Mouse (Mus musculus) kidney, postnatal 0 days (tissue): ENCODE results near the gene Dnttip2. TPM values are rescaled to one million over a fixed set of nuclear protein-coding genes. Genes with fewer than 3 reads are reported as not detected.

Experiments used
- ATAC-seq: fragments of 200-750 bp; cut with Nextera tagmentation; replicated peaks from 2 replicates; pipeline ENCODE4 v1.8.0; 2017; ENCODE audit warnings: low read depth, moderate number of reproducible peaks, moderate TSS enrichment, moderate library complexity; ENCODE audit not compliant: low FRiP score
- DNase-seq: peaks from one replicate; pipeline ENCODE4 v3.0.0-alpha.2; 2016; ENCODE audit warnings: low spot score
- H3K27ac ChIP-seq: fragments of 300-500 bp; sonication (generic); 2 replicates; pipeline ENCODE4 v1.5.1; 2014; ENCODE audit warnings: mild to moderate bottlenecking
- H3K27me3 ChIP-seq: fragments of 300-500 bp; sonication (generic); 2 replicates; pipeline ENCODE4 v1.6.1; 2014; ENCODE audit warnings: low read length, mixed read lengths; ENCODE audit not compliant: insufficient read depth
- H3K36me3 ChIP-seq: fragments of 300-500 bp; sonication (generic); 2 replicates; pipeline ENCODE4 v1.6.1; 2014; ENCODE audit warnings: low read length, mixed read lengths; ENCODE audit not compliant: insufficient read depth
- H3K4me1 ChIP-seq: fragments of 300-500 bp; sonication (generic); replicated peaks from 2 replicates; pipeline ENCODE4 v1.6.1; 2014; ENCODE audit warnings: antibody characterized with exemption, low read length, mixed read lengths; ENCODE audit not compliant: insufficient read depth
- H3K4me2 ChIP-seq: fragments of 300-500 bp; sonication (generic); 2 replicates; pipeline ENCODE4 v1.6.1; 2014; ENCODE audit warnings: mild to moderate bottlenecking, low read length, moderate library complexity, mixed read lengths
- H3K4me3 ChIP-seq: fragments of 300-500 bp; sonication (generic); replicated peaks from 2 replicates; pipeline ENCODE4 v1.5.1; 2014; ENCODE audit warnings: low read depth, low read length
- H3K9ac ChIP-seq: fragments of 300-500 bp; sonication (generic); 2 replicates; pipeline ENCODE4 v1.6.1; 2014; ENCODE audit warnings: low read depth, low read length
- H3K9me3 ChIP-seq: fragments of 300-500 bp; sonication (generic); replicated peaks from 2 replicates; pipeline ENCODE4 v1.6.1; 2016; ENCODE audit warnings: low read length, inconsistent platforms, mixed read lengths
- CTCF ChIP-seq: IDR thresholded peaks from 2 replicates; pipeline ENCODE4 v1.5.1; 2016; ENCODE audit warnings: antibody characterized with exemption, low read depth, mild to moderate bottlenecking, moderate library complexity
- WGBS: fragments of 180-500 bp; shearing (Covaris S2); extraction: QIAGEN DNeasy Blood & Tissue Kit; methylation state at CpG from one replicate; pipeline ENCODE4 v1.1.7; 2014; 5-methylcytosine and 5-hydroxymethylcytosine counted together
- polyA plus RNA-seq: library from polyadenylated mRNA; unstranded; fragments of >200 nt; fragmentation: Nextera tagmentation; extraction: Ambion mirVana; gene quantifications from 2 replicates; pipeline ENCODE4 v1.2.1, GENCODE M21; 2015

Gene Dnttip2
- polyA plus RNA-seq, 1 experiment from 2014 or later = 62.2 TPM

DNA sequence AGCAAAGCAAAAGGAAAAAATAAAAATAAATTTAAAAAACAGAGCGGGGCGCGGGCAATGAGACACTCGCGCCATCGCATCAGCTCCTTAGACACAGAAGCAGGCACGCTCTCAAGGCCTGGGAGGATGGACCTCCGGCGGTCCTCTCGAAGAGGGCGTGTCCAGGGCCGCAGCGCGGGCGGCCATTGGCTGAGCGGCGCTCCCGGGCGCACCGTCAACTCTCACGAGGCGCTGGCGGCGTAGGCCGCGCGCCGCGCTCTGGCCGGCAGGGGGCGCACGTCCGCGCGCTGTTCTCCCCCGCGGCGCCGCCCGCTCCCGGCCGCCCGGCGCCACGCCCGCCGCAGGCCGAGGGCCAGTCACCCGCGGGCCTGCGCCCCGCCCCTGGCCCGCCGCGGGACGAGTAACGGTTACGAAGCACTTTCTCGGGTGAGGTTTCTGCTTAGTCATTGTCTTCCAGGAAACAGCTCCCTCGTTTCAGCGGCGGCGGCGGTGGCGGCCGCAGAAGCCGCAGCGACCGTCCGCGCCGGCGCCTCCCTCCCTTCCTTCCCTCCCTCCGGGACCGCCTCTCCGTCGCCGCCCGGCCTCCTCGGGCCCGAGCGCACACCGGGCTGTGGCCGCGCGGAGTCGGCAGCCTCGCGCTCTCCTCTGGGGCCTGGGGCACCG lies 28.8 kb upstream of the Dnttip2 start, which contains the start of gene Gclm:
TSS of gene Gclm (plus strand) at position 343 of the 663 bp plus-strand sequence.
- H3K9me3 ChIP-seq = no peaks in the 10 kb centered on the region
- peak within 1 kb of the TSS; percentile 93 for H3K27ac ChIP-seq
- peak within 1 kb of the TSS; percentile 89 for H3K4me3 ChIP-seq
- H3K9ac ChIP-seq = peak within 1 kb of the TSS; percentile 90
- H3K4me1 ChIP-seq = 0 out of 2 replicates have a peak, but pooled peaks cover 2% of the 10 kb centered on the region
- peak; percentile 98 for ATAC-seq
- TF ChIP-seq CTCF = peak; percentile 55
- WGBS = under 1% methylated on average over 61 of the region's 90 CpGs
- no peaks in the 10 kb centered on the region for H3K27me3 ChIP-seq
- H3K36me3 ChIP-seq = no peaks in the 10 kb centered on the region
- H3K4me2 ChIP-seq = peak within 1 kb of the TSS; percentile 83
- peak; percentile 96 for DNase-seq

DNA sequence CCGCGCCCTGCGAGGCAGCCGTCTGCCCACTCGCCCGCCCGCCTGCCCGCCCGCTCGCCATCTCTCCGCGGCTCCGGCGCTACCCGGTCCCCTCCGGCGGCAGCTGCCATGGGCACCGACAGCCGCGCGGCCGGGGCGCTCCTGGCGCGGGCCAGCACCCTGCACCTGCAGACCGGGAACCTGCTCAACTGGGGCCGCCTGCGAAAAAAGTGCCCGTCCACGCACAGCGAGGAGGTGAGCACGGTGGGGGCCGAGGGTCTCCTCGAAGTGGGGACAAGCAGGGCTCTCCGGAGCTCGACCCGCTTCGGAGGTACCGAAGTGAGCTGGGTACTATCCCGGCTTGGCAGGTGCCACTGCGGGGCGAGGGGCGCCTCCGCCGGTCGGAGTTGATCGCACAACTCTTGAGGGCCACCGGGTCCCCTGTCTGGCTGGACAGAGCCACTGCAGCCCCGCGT lies 28.3 kb upstream of the Dnttip2 start:
- no peaks in the 10 kb centered on the region for H3K9me3 ChIP-seq
- H3K4me2 ChIP-seq = peak overlapping the region; percentile 83
- H3K4me1 ChIP-seq = 0 out of 2 replicates have a peak, but pooled peaks cover 2% of the 10 kb centered on the region
- peak overlapping the region; percentile 90 for H3K9ac ChIP-seq
- WGBS = 0% methylated on average over 47 of the region's 50 CpGs
- H3K4me3 ChIP-seq = peak overlapping the region; percentile 89
- peak overlapping the region; percentile 93 for H3K27ac ChIP-seq
- ATAC-seq (peak; percentile 46), DNase-seq (peak; percentile 57)
- no peaks in the 10 kb centered on the region for H3K36me3 ChIP-seq
- peak; percentile 44 for TF ChIP-seq CTCF
- no peaks in the 10 kb centered on the region for H3K27me3 ChIP-seq

DNA sequence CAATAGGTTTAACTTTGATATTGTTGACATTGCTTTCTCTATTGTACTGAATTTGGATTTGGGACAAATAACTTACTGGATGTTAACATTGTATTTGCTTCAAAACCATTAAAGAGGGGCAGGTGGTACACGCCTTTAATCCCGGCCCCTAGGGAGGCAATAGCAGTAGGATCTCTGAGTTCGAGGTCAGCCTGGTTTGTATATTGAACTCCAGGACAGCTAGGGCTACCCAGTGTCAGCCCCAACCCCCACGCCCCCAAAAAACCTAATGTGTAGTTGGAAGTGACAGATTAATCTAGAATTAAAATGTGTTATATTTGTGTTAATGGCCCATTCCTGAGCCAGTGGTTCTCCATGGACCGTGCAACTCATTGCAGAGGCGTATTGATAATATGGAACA lies 27.8 kb upstream of the Dnttip2 start:
- 34% methylated on average over 6 of the region's 6 CpGs for WGBS
- H3K27ac ChIP-seq = peak overlapping the region; percentile 93; the same call in 1 of the 2 replicates
- no peaks in the 10 kb centered on the region for H3K27me3 ChIP-seq
- H3K36me3 ChIP-seq = no peaks in the 10 kb centered on the region
- H3K4me2 ChIP-seq = peak overlapping the region; percentile 83
- H3K9me3 ChIP-seq = no peaks in the 10 kb centered on the region
- no peak for TF ChIP-seq CTCF
- H3K9ac ChIP-seq = peak overlapping the region; percentile 90
- DNase-seq (no peak), ATAC-seq (no peak)
- peak overlapping the region; percentile 89 for H3K4me3 ChIP-seq
- H3K4me1 ChIP-seq = 0 out of 2 replicates have a peak, but pooled peaks cover 2% of the 10 kb centered on the region

DNA sequence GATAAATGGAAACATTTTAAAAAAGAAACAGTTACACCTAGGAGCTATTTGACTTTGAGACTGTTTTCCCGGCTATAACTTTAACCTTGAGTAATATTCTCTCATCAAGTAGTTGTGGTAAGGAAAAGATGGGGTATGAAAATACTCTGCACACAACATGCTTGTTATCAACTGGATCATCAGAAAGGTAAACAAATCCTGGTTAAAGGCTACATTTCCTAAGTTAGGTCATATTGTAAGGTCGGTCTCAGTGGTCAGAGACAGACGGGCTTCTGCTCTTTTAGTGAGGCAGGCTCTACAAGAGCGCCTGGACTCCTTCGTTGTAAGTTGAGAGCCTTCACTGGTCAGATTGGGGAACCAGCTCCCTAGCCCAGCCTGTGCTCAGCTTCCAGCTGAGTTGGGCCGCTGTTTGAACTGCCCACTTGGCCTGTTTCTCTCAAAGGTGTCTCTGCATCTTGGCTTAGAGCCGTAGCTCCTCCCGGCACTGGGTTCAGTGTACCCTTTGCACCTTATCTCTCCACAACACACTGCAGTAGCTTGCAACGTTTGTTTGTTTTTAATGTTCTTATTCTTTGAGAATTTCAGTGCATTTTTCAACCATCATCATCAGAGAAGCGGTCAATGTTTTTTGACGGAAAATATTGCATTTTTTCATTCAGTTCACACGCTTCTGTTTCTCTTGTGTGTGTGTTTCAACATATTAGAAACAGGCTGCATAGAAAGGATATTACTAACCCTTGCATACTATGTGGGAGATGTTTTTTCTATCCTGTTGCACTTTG lies 27.0 kb upstream of the Dnttip2 start:
- Histone ChIP-seq H3K27me3 (no peaks in the 10 kb centered on the region), H3K9ac (peak overlapping the region; percentile 54; the same call in 1 of the 2 replicates), H3K9me3 (no peaks in the 10 kb centered on the region), H3K4me2 (peak overlapping the region; percentile 83), H3K27ac (peak overlapping the region; percentile 27; the same call in 1 of the 2 replicates), H3K4me3 (peak overlapping the region; percentile 89; the same call in 1 of the 2 replicates), H3K36me3 (no peaks in the 10 kb centered on the region), H3K4me1 (0 out of 2 replicates have a peak, but pooled peaks cover 2% of the 10 kb centered on the region)
- WGBS = 61% methylated on average over 12 of the region's 12 CpGs
- DNase-seq = no peak
- ATAC-seq = no peak
- no peak for TF ChIP-seq CTCF

DNA sequence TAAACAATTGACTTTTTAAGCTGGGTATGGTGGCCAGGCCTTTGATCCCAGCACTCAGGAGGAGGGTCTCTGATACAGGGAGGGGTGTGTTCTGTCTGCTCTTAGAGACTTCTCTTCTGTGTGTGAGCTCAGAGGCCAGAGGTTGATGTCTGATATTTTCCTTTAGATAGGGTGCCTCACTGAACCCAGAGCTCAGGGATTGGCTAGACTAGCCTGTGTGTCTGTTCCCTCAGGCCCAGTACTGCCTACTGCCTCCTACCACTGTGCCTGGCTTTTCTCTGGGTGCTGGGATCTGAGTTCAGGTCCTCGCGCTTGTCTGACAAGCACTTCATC lies 26.5 kb upstream of the Dnttip2 start:
- DNase-seq (no peak), ATAC-seq (no peak)
- Histone ChIP-seq H3K9ac (no peak overlapping the region), H3K9me3 (no peaks in the 10 kb centered on the region), H3K4me1 (0 out of 2 replicates have a peak, but pooled peaks cover 2% of the 10 kb centered on the region), H3K27ac (no peak overlapping the region), H3K4me2 (peak overlapping the region; percentile 83; the same call in 1 of the 2 replicates), H3K4me3 (no peak overlapping the region), H3K36me3 (no peaks in the 10 kb centered on the region), H3K27me3 (no peaks in the 10 kb centered on the region)
- TF ChIP-seq CTCF = no peak
- 100% methylated on average over 2 of the region's 2 CpGs for WGBS
